9 mouse cellular contexts compared by ENCODE assay signal in genomic region chr14:32160563-32160962, GRCm38 (mm10). TPM values are rescaled to one million over a fixed set of nuclear protein-coding genes. Genes with fewer than 3 reads are reported as not detected.
DNase-seq lines count a peak whose midpoint lies in the region; ATAC-seq and TF ChIP-seq lines count a peak whose summit lies in the region.
"Had no signal": no experiment of that assay in that cellular context is flagged by ENCODE, and none has a peak within 500 bp of the region (broad histone marks: within the 10 kb centered on the region; RNA-seq: fewer than 3 reads in every experiment).

No protein-coding gene starts in this region.

- H3K9me3 ChIP-seq in embryonic facial prominence, embryonic 14.5 days (ENCODE audit: control insufficient read depth, low read length): no peaks in the 10 kb centered on the region
- H3K9me3 ChIP-seq in intestine, postnatal 0 days (ENCODE audit: control insufficient read depth): no peaks in the 10 kb centered on the region
- no peaks in the 10 kb centered on the region for H3K9me3 ChIP-seq in neural tube, embryonic 15.5 days (replicated peaks)

- no peak for TF ChIP-seq CTCF in lung, adult 2 months (IDR thresholded peaks at IDR 0.05; ENCODE audit: insufficient read depth, low read length)
- no peak for TF ChIP-seq CTCF in intestine, postnatal 0 days (IDR thresholded peaks at IDR 0.05; ENCODE audit: low read depth)

- TF ChIP-seq POLR2A in lung, adult 2 months (IDR thresholded peaks at IDR 0.05; ENCODE audit: borderline replicate concordance, extremely low read depth, low read depth, low read length): no peak

- H3K27ac ChIP-seq in embryonic facial prominence, embryonic 14.5 days (replicated peaks; ENCODE audit: low read depth, low read length): no peak overlapping the region
- peak overlapping the region; percentile 99 for H3K27ac ChIP-seq in intestine, postnatal 0 days (ENCODE audit: low read depth, low read length)
- H3K27ac ChIP-seq in neural tube, embryonic 15.5 days (replicated peaks): peak overlapping the region; percentile 89

- H3K27me3 ChIP-seq in embryonic facial prominence, embryonic 14.5 days (replicated peaks; ENCODE audit: control insufficient read depth, insufficient read depth, low read length): no peaks in the 10 kb centered on the region
- H3K27me3 ChIP-seq in intestine, postnatal 0 days (replicated peaks; ENCODE audit: control insufficient read depth, insufficient read depth, low read length): no peaks in the 10 kb centered on the region
- no peaks in the 10 kb centered on the region for H3K27me3 ChIP-seq in neural tube, embryonic 15.5 days (replicated peaks)

- no peak for DNase-seq in lung, adult 2 months
- DNase-seq in lung, postnatal 36 days: no peak
- DNase-seq in embryonic facial prominence, embryonic 14.5 days (ENCODE audit: low spot score): no peak
- DNase-seq in embryo, embryonic 10.5 days (ENCODE audit: low spot score): no peak
- DNase-seq in adrenal gland, postnatal 10 days: no peak
- DNase-seq in left cerebral cortex, postnatal 4 days: no peak

- H3K4me1 ChIP-seq in lung, adult 2 months (ENCODE audit: control insufficient read depth, insufficient read depth, low read length): peaks cover 6% of the 10 kb centered on the region
- H3K4me1 ChIP-seq in embryonic facial prominence, embryonic 14.5 days (ENCODE audit: control insufficient read depth, insufficient read depth, low read length): peaks cover 13% of the 10 kb centered on the region
- H3K4me1 ChIP-seq in intestine, postnatal 0 days (replicated peaks; ENCODE audit: control insufficient read depth, insufficient read depth, low read length): no peaks in the 10 kb centered on the region
- H3K4me1 ChIP-seq in neural tube, embryonic 15.5 days: peaks cover 38% of the 10 kb centered on the region

- no peak for ATAC-seq in embryonic facial prominence, embryonic 14.5 days (ENCODE audit: low read depth)
- ATAC-seq in intestine, postnatal 0 days: no peak
- no peak for ATAC-seq in neural tube, embryonic 15.5 days (ENCODE audit: low FRiP score)

- intact Hi-C loops in left cerebral cortex, postnatal 4 days (cut with DNase I): no loop called here

- 26% methylated on average over 7 of the region's 7 CpGs for WGBS in lung, adult 2 months
- WGBS in embryonic facial prominence, embryonic 14.5 days: 32% methylated on average over 7 of the region's 7 CpGs
- WGBS in intestine, postnatal 0 days: 9% methylated on average over 7 of the region's 7 CpGs
- 34% methylated on average over 7 of the region's 7 CpGs for WGBS in neural tube, embryonic 15.5 days

- H3K4me3 ChIP-seq in lung, adult 2 months (replicated peaks; ENCODE audit: extremely low read depth, low read depth, low read length): peak overlapping the region; percentile 90
- H3K4me3 ChIP-seq in embryonic facial prominence, embryonic 14.5 days (ENCODE audit: low read depth, low read length): peak overlapping the region; percentile 73
- peak overlapping the region; percentile 88 for H3K4me3 ChIP-seq in intestine, postnatal 0 days (ENCODE audit: low read depth, low read length)
- H3K4me3 ChIP-seq in neural tube, embryonic 15.5 days (replicated peaks): peak overlapping the region; percentile 94

- H3K9ac ChIP-seq in embryonic facial prominence, embryonic 14.5 days (ENCODE audit: low read depth, low read length): peak overlapping the region; percentile 89
- H3K9ac ChIP-seq in intestine, postnatal 0 days (ENCODE audit: low read depth, low read length): peak overlapping the region; percentile 97
- H3K9ac ChIP-seq in neural tube, embryonic 15.5 days (replicated peaks): peak overlapping the region; percentile 97

- H3K4me2 ChIP-seq in embryonic facial prominence, embryonic 14.5 days (ENCODE audit: low read depth, low read length): peak overlapping the region; percentile 87
- peak overlapping the region; percentile 77 for H3K4me2 ChIP-seq in intestine, postnatal 0 days (replicated peaks; ENCODE audit: low read depth)
- H3K4me2 ChIP-seq in neural tube, embryonic 15.5 days: peak overlapping the region; percentile 92

- H3K36me3 ChIP-seq in embryonic facial prominence, embryonic 14.5 days (ENCODE audit: control insufficient read depth, insufficient read depth, low read length): peaks cover 2% of the 10 kb centered on the region; the same call in 1 of the 2 replicates
- no peaks in the 10 kb centered on the region; the same call in 1 of the 2 replicates for H3K36me3 ChIP-seq in intestine, postnatal 0 days (ENCODE audit: control insufficient read depth, insufficient read depth)
- H3K36me3 ChIP-seq in neural tube, embryonic 15.5 days: no peaks in the 10 kb centered on the region

RNA-seq across cellular contexts. Expression of gene Ncoa4, which starts 0.9 kb away (rescaled TPM):
- polyA plus RNA-seq in lung, adult 2 months (2012; rRNA removed): 29.1 and 36.3 TPM in 2 replicates
- 112 TPM in 2 replicates for polyA plus RNA-seq in embryonic facial prominence, embryonic 14.5 days (2014; fragmentation: Nextera tagmentation; extraction: Ambion mirVana)
- 239 and 254 TPM in 2 replicates for polyA plus RNA-seq in intestine, postnatal 0 days (2015; fragmentation: Nextera tagmentation; extraction: Ambion mirVana)
- 97.9 and 110 TPM in 2 replicates for polyA plus RNA-seq in neural tube, embryonic 15.5 days (2015; fragmentation: Nextera tagmentation; extraction: Ambion mirVana)
- total RNA-seq in adrenal gland, postnatal 10 days (2021): 100 to 1,000 TPM; 154 to 170 TPM
- 10 to 100 TPM; 99.3 to 99.7 TPM for total RNA-seq in left cerebral cortex, postnatal 4 days (2021)

RNA-seq across cellular contexts. Expression of gene Msmb, which starts 18.7 kb away (rescaled TPM):
- polyA plus RNA-seq in lung, adult 2 months (2012; rRNA removed): not detected in 2 replicates
- polyA plus RNA-seq in embryonic facial prominence, embryonic 14.5 days (2014; fragmentation: Nextera tagmentation; extraction: Ambion mirVana): not detected in 2 replicates
- not detected in 2 replicates for polyA plus RNA-seq in intestine, postnatal 0 days (2015; fragmentation: Nextera tagmentation; extraction: Ambion mirVana)
- polyA plus RNA-seq in neural tube, embryonic 15.5 days (2015; fragmentation: Nextera tagmentation; extraction: Ambion mirVana): not detected in 2 replicates
- total RNA-seq in adrenal gland, postnatal 10 days (2021): not detected
- not detected for total RNA-seq in left cerebral cortex, postnatal 4 days (2021)
- polyA plus RNA-seq: brain, embryonic 14.5 days had no signal

RNA-seq across cellular contexts. Expression of gene Timm23, which starts 41.1 kb away (rescaled TPM):
- polyA plus RNA-seq in lung, adult 2 months (2012; rRNA removed): 83.6 and 93.2 TPM in 2 replicates
- 298 and 302 TPM in 2 replicates for polyA plus RNA-seq in embryonic facial prominence, embryonic 14.5 days (2014; fragmentation: Nextera tagmentation; extraction: Ambion mirVana)
- polyA plus RNA-seq in intestine, postnatal 0 days (2015; fragmentation: Nextera tagmentation; extraction: Ambion mirVana): 196 and 209 TPM in 2 replicates
- polyA plus RNA-seq in neural tube, embryonic 15.5 days (2015; fragmentation: Nextera tagmentation; extraction: Ambion mirVana): 251 and 260 TPM in 2 replicates
- 100 to 1,000 TPM; 159 to 175 TPM for total RNA-seq in adrenal gland, postnatal 10 days (2021)
- 10 to 100 TPM; 58.9 to 81.0 TPM for total RNA-seq in left cerebral cortex, postnatal 4 days (2021)

RNA-seq across cellular contexts. Expression of gene Parg, which starts 41.2 kb away (rescaled TPM):
- 4.1 and 4.9 TPM in 2 replicates for polyA plus RNA-seq in lung, adult 2 months (2012; rRNA removed)
- 45.2 and 46.0 TPM in 2 replicates for polyA plus RNA-seq in embryonic facial prominence, embryonic 14.5 days (2014; fragmentation: Nextera tagmentation; extraction: Ambion mirVana)
- 15.7 and 19.7 TPM in 2 replicates for polyA plus RNA-seq in intestine, postnatal 0 days (2015; fragmentation: Nextera tagmentation; extraction: Ambion mirVana)
- 28.1 and 34.8 TPM in 2 replicates for polyA plus RNA-seq in neural tube, embryonic 15.5 days (2015; fragmentation: Nextera tagmentation; extraction: Ambion mirVana)
- total RNA-seq in adrenal gland, postnatal 10 days (2021): 10 to 100 TPM; 50.2 to 54.2 TPM
- 10 to 100 TPM; 42.8 to 44.2 TPM for total RNA-seq in left cerebral cortex, postnatal 4 days (2021)
